Mouse (Mus musculus) intestine, embryonic 15.5 days (tissue): ENCODE measurements around the gene Ticrr. TPM values are rescaled to one million over a fixed set of nuclear protein-coding genes. Genes with fewer than 3 reads are reported as not detected.

Experiments
- ATAC-seq: fragments of 200-750 bp; cut with Nextera tagmentation; 2 replicates; pipeline ENCODE4 v1.8.0; 2017; ENCODE audit warnings: moderate TSS enrichment, moderate library complexity
- H3K27ac ChIP-seq: fragments of 300-500 bp; sonication (generic); 2 replicates; pipeline ENCODE4 v1.5.1; 2015; ENCODE audit warnings: mild to moderate bottlenecking, inconsistent platforms
- H3K27me3 ChIP-seq: fragments of 300-500 bp; sonication (generic); replicated peaks from 2 replicates; pipeline ENCODE4 v1.6.1; 2015; ENCODE audit warnings: inconsistent platforms
- H3K36me3 ChIP-seq: fragments of 300-500 bp; sonication (generic); 2 replicates; pipeline ENCODE4 v1.6.1; 2015; ENCODE audit warnings: inconsistent platforms
- H3K4me1 ChIP-seq: fragments of 300-500 bp; sonication (generic); replicated peaks from 2 replicates; pipeline ENCODE4 v1.6.1; 2015; ENCODE audit warnings: inconsistent platforms
- H3K4me2 ChIP-seq: fragments of 300-500 bp; sonication (generic); replicated peaks from 2 replicates; pipeline ENCODE4 v1.6.1; 2015; ENCODE audit warnings: mild to moderate bottlenecking, inconsistent platforms
- H3K4me3 ChIP-seq: fragments of 300-500 bp; sonication (generic); replicated peaks from 2 replicates; pipeline ENCODE4 v1.5.1; 2015; ENCODE audit warnings: inconsistent platforms
- H3K9ac ChIP-seq: fragments of 300-500 bp; sonication (generic); 2 replicates; pipeline ENCODE4 v1.6.1; 2015; ENCODE audit warnings: inconsistent platforms
- H3K9me3 ChIP-seq: fragments of 300-500 bp; sonication (generic); 2 replicates; pipeline ENCODE4 v1.6.1; 2016; ENCODE audit warnings: inconsistent platforms
- WGBS: fragments of 180-500 bp; shearing (Covaris S2); methylation state at CpG from one replicate; pipeline ENCODE4 v1.1.7; 2015; 5-methylcytosine and 5-hydroxymethylcytosine counted together
- polyA plus RNA-seq: library from polyadenylated mRNA; unstranded; fragments of >200 nt; fragmentation: Nextera tagmentation; extraction: Ambion mirVana; gene quantifications from 2 replicates; pipeline ENCODE4 v1.2.1, GENCODE M21; 2015

Gene Ticrr
- polyA plus RNA-seq, 1 experiment from 2014 or later, result 8.9 TPM

- Histone ChIP-seq H3K27me3 (no peaks in the 10 kb centered on the region), H3K4me2 (0 out of 2 replicates have a peak overlapping the region, but pooled peaks have one; percentile 17), H3K27ac (peak overlapping the region; percentile 32; the same call in 1 of the 2 replicates), H3K9me3 (no peaks in the 10 kb centered on the region), H3K9ac (no peak overlapping the region), H3K4me1 (0 out of 2 replicates have a peak, but pooled peaks cover 8% of the 10 kb centered on the region), H3K4me3 (no peak overlapping the region), H3K36me3 (peaks cover 3% of the 10 kb centered on the region; the same call in 1 of the 2 replicates)
- peak; percentile 91 for ATAC-seq
- WGBS, result 59% methylated on average over 8 of the region's 8 CpGs
These were observed 74.6 kb downstream of the Ticrr start for GRCm38 (mm10) chr7:79734563-79734962.

GRCm38 (mm10) chr7:79736511-79736910, 76.5 kb downstream of the Ticrr start:
- no peak for ATAC-seq
- Histone ChIP-seq H3K27ac (no peak overlapping the region), H3K27me3 (no peaks in the 10 kb centered on the region), H3K4me1 (0 out of 2 replicates have a peak, but pooled peaks cover 8% of the 10 kb centered on the region), H3K9ac (no peak overlapping the region), H3K9me3 (no peaks in the 10 kb centered on the region), H3K36me3 (peaks cover 3% of the 10 kb centered on the region; the same call in 1 of the 2 replicates), H3K4me3 (no peak overlapping the region), H3K4me2 (no peak overlapping the region)
- 88% methylated on average over 14 of the region's 14 CpGs for WGBS

GRCm38 (mm10) chr7:79738913-79739312, 78.9 kb downstream of the Ticrr start:
- 93% methylated on average over 2 of the region's 2 CpGs for WGBS
- no peak overlapping the region for H3K27ac ChIP-seq

GRCm38 (mm10) chr7:79740279-79740678, 80.3 kb downstream of the Ticrr start:
- Histone ChIP-seq H3K27ac (no peak overlapping the region), H3K4me3 (no peak overlapping the region), H3K9ac (no peak overlapping the region), H3K36me3 (peaks cover 3% of the 10 kb centered on the region; the same call in 1 of the 2 replicates), H3K4me2 (no peak overlapping the region), H3K27me3 (no peaks in the 10 kb centered on the region), H3K4me1 (0 out of 2 replicates have a peak, but pooled peaks cover 2% of the 10 kb centered on the region), H3K9me3 (no peaks in the 10 kb centered on the region)
- ATAC-seq, result no peak
- 80% methylated on average over 4 of the region's 4 CpGs for WGBS

More at GRCm38 (mm10) chr7:79738913-79739312, 78.9 kb downstream of the Ticrr start:
- Histone ChIP-seq H3K9ac (no peak overlapping the region), H3K4me1 (0 out of 2 replicates have a peak, but pooled peaks cover 9% of the 10 kb centered on the region), H3K4me2 (no peak overlapping the region), H3K36me3 (peaks cover 3% of the 10 kb centered on the region; the same call in 1 of the 2 replicates), H3K4me3 (no peak overlapping the region), H3K27me3 (no peaks in the 10 kb centered on the region), H3K9me3 (no peaks in the 10 kb centered on the region)
- no peak for ATAC-seq

GRCm38 (mm10) chr7:79742277-79742658, 82.3 kb downstream of the Ticrr start:
- WGBS, result 13% methylated on average over 11 of the region's 11 CpGs
- no peaks in the 10 kb centered on the region for H3K9me3 ChIP-seq
- H3K36me3 ChIP-seq, result peaks cover 3% of the 10 kb centered on the region; the same call in 1 of the 2 replicates
- H3K4me2 ChIP-seq, result peak overlapping the region; percentile 87
- H3K9ac ChIP-seq, result peak overlapping the region; percentile 55
- 0 out of 2 replicates have a peak, but pooled peaks cover 2% of the 10 kb centered on the region for H3K4me1 ChIP-seq
- no peak for ATAC-seq
- peak overlapping the region; percentile 60 for H3K4me3 ChIP-seq
- H3K27me3 ChIP-seq, result no peaks in the 10 kb centered on the region
- H3K27ac ChIP-seq, result no peak overlapping the region

- Histone ChIP-seq H3K4me3 (peak within 1 kb of the TSS; percentile 60), H3K27ac (no peak within 1 kb of the TSS), H3K4me2 (peak within 1 kb of the TSS; percentile 87), H3K27me3 (no peaks in the 10 kb centered on the region), H3K36me3 (no peaks in the 10 kb centered on the region), H3K9ac (peak within 1 kb of the TSS; percentile 55), H3K4me1 (0 out of 2 replicates have a peak, but pooled peaks cover 2% of the 10 kb centered on the region), H3K9me3 (no peaks in the 10 kb centered on the region)
- ATAC-seq, result peak; percentile 95
- 3% methylated on average over 46 of the region's 46 CpGs for WGBS
These were observed 82.9 kb downstream of the Ticrr start, which contains the start of the genes Pex11a and Wdr93 for GRCm38 (mm10) chr7:79742659-79743536. TSS of gene Pex11a (minus strand) at chr7:79743131. TSS of gene Wdr93 (plus strand) at chr7:79743163.

GRCm38 (mm10) chr7:79744051-79744450, 84.1 kb downstream of the Ticrr start:
- no peak for ATAC-seq
- H3K4me1 ChIP-seq, result 0 out of 2 replicates have a peak, but pooled peaks cover 2% of the 10 kb centered on the region
- WGBS, result 76% methylated on average over 9 of the region's 9 CpGs
- H3K9me3 ChIP-seq, result no peaks in the 10 kb centered on the region
- no peaks in the 10 kb centered on the region for H3K36me3 ChIP-seq
- H3K27ac ChIP-seq, result no peak overlapping the region
- H3K4me2 ChIP-seq, result no peak overlapping the region
- no peak overlapping the region for H3K9ac ChIP-seq
- no peaks in the 10 kb centered on the region for H3K27me3 ChIP-seq
- no peak overlapping the region for H3K4me3 ChIP-seq

- no peaks in the 10 kb centered on the region for H3K27me3 ChIP-seq
- H3K9me3 ChIP-seq, result no peaks in the 10 kb centered on the region
- H3K4me1 ChIP-seq, result 0 out of 2 replicates have a peak, but pooled peaks cover 2% of the 10 kb centered on the region
- no peaks in the 10 kb centered on the region for H3K36me3 ChIP-seq
- no peak overlapping the region for H3K4me2 ChIP-seq
- H3K27ac ChIP-seq, result no peak overlapping the region
- WGBS, result 71% methylated on average over 5 of the region's 5 CpGs
- H3K9ac ChIP-seq, result no peak overlapping the region
- ATAC-seq, result no peak
- H3K4me3 ChIP-seq, result no peak overlapping the region
These were observed 84.6 kb downstream of the Ticrr start for GRCm38 (mm10) chr7:79744585-79744984.

- no peak overlapping the region for H3K4me3 ChIP-seq
- no peaks in the 10 kb centered on the region for H3K27me3 ChIP-seq
- no peak overlapping the region for H3K27ac ChIP-seq
- H3K4me2 ChIP-seq, result no peak overlapping the region
- ATAC-seq, result no peak
- no peaks in the 10 kb centered on the region for H3K36me3 ChIP-seq
- H3K9me3 ChIP-seq, result no peaks in the 10 kb centered on the region
- 82% methylated on average over 6 of the region's 6 CpGs for WGBS
- H3K9ac ChIP-seq, result no peak overlapping the region
- H3K4me1 ChIP-seq, result 0 out of 2 replicates have a peak, but pooled peaks cover 2% of the 10 kb centered on the region
These were observed 87.7 kb downstream of the Ticrr start for GRCm38 (mm10) chr7:79747659-79748058.

Other genes starting within 250 kb of the Ticrr start
- gene Polg, start 193.8 kb upstream of the Ticrr start, polyA plus RNA-seq, result 34.7 and 39.9 TPM in 2 replicates
- gene Rhcg, start 42.5 kb upstream of the Ticrr start, polyA plus RNA-seq, result 0.34 TPM in 1 of 2 replicates, not detected in the other
- gene Kif7, start 55.5 kb downstream of the Ticrr start, polyA plus RNA-seq, result 2.9 and 3.0 TPM in 2 replicates
- 0.16 TPM in 1 of 2 replicates, not detected in the other for gene Plin1, start 72.7 kb downstream of the Ticrr start, polyA plus RNA-seq
- gene Pex11a, start 82.9 kb downstream of the Ticrr start, polyA plus RNA-seq, result 9.6 and 12.6 TPM in 2 replicates
- 0.20 and 0.30 TPM in 2 replicates for gene Wdr93, start 83.0 kb downstream of the Ticrr start, polyA plus RNA-seq
- gene Mesp1, start 133.6 kb downstream of the Ticrr start, polyA plus RNA-seq, result 0.13 and 0.21 TPM in 2 replicates
- gene Mesp2, start 150.5 kb downstream of the Ticrr start, polyA plus RNA-seq, result 1.3 and 2.0 TPM in 2 replicates
- gene Anpep, start 200.9 kb downstream of the Ticrr start, polyA plus RNA-seq, result 161 and 174 TPM in 2 replicates